Mouse (Mus musculus): ENCODE measurements at regions not wholly inside any gene's neighbourhood (a gene's known extent, or its start where the extent isn't known, plus 50 kb on each side); places are given as distances from the start of the nearest gene placed in this dataset.
A peak's percentile ranks its signal among the peaks of the same experiment; 100 is the strongest.

GRCm38 (mm10) chr17:41525101-41525500 is 590.3 kb upstream of the Cenpq start:
- H3K4me3 ChIP-seq (ENCODE audit: low read depth, low read length) = no peak overlapping the region

GRCm38 (mm10) chr17:41512041-41512440 is 577.2 kb upstream of the Cenpq start:
- Histone ChIP-seq H3K4me3 (ENCODE audit: low read depth, low read length) (no peak overlapping the region), H3K4me1 (ENCODE audit: control insufficient read depth, insufficient read depth, low read length) (no peaks in the 10 kb centered on the region), H3K36me3 (replicated peaks; ENCODE audit: control insufficient read depth, insufficient read depth, low read depth, low read length) (no peaks in the 10 kb centered on the region), H3K4me2 (ENCODE audit: low read depth, low read length) (no peak overlapping the region), H3K9ac (replicated peaks; ENCODE audit: low read length) (no peak overlapping the region), H3K27me3 (ENCODE audit: control insufficient read depth, insufficient read depth, low read length) (no peaks in the 10 kb centered on the region), H3K9me3 (replicated peaks; ENCODE audit: control insufficient read depth, low read length) (no peaks in the 10 kb centered on the region), H3K27ac (replicated peaks; ENCODE audit: low read depth, low read length) (no peak overlapping the region)
- ATAC-seq (replicated peaks; ENCODE audit: insufficient number of reproducible peaks, low FRiP score, low TSS enrichment, low read depth) (no peak), DNase-seq (ENCODE audit: low spot score) (no peak)

More at GRCm38 (mm10) chr17:41525101-41525500, 590.3 kb upstream of the Cenpq start:
- Histone ChIP-seq H3K9ac (replicated peaks; ENCODE audit: low read length) (no peak overlapping the region), H3K27me3 (ENCODE audit: control insufficient read depth, insufficient read depth, low read length) (no peaks in the 10 kb centered on the region), H3K9me3 (replicated peaks; ENCODE audit: control insufficient read depth, low read length) (no peaks in the 10 kb centered on the region), H3K27ac (replicated peaks; ENCODE audit: low read depth, low read length) (no peak overlapping the region), H3K4me2 (ENCODE audit: low read depth, low read length) (no peak overlapping the region), H3K36me3 (replicated peaks; ENCODE audit: control insufficient read depth, insufficient read depth, low read depth, low read length) (no peaks in the 10 kb centered on the region), H3K4me1 (ENCODE audit: control insufficient read depth, insufficient read depth, low read length) (no peaks in the 10 kb centered on the region)
- WGBS = 80% methylated on average over 3 of the region's 3 CpGs
- ATAC-seq (replicated peaks; ENCODE audit: insufficient number of reproducible peaks, low FRiP score, low TSS enrichment, low read depth) = no peak
- no peak for DNase-seq (ENCODE audit: low spot score)

GRCm38 (mm10) chr17:41505000-41505399 is 570.2 kb upstream of the Cenpq start:
- DNase-seq (ENCODE audit: low spot score) (peak; percentile 3), ATAC-seq (replicated peaks; ENCODE audit: insufficient number of reproducible peaks, low FRiP score, low TSS enrichment, low read depth) (no peak)
- H3K27ac ChIP-seq (replicated peaks; ENCODE audit: low read depth, low read length) = no peak overlapping the region
- H3K4me1 ChIP-seq (ENCODE audit: control insufficient read depth, insufficient read depth, low read length) = no peaks in the 10 kb centered on the region
- H3K9me3 ChIP-seq (replicated peaks; ENCODE audit: control insufficient read depth, low read length) = no peaks in the 10 kb centered on the region
- 50% methylated on average over 4 of the region's 4 CpGs for WGBS
- no peak overlapping the region for H3K9ac ChIP-seq (replicated peaks; ENCODE audit: low read length)
- no peak overlapping the region for H3K4me3 ChIP-seq (ENCODE audit: low read depth, low read length)
- H3K27me3 ChIP-seq (ENCODE audit: control insufficient read depth, insufficient read depth, low read length) = no peaks in the 10 kb centered on the region
- no peaks in the 10 kb centered on the region for H3K36me3 ChIP-seq (replicated peaks; ENCODE audit: control insufficient read depth, insufficient read depth, low read depth, low read length)
- H3K4me2 ChIP-seq (ENCODE audit: low read depth, low read length) = no peak overlapping the region

Data from embryonic facial prominence, embryonic 11.5 days (tissue).